Mouse (Mus musculus): ENCODE data around the gene Kalrn. TPM values are rescaled to one million over a fixed set of nuclear protein-coding genes. Genes with fewer than 3 reads are reported as not detected.
"Not testable (repeated sequence)": the region's sequence is repeated elsewhere in the genome, so short reads cannot be mapped to it uniquely, and the experiment has no call there.

Gene Kalrn
- total and polyA plus RNA-seq, 2 experiments from 2014 or later = 23.6 to 148 TPM

- not testable (repeated sequence) for H3K27ac ChIP-seq (ENCODE audit: low read depth, low read length); H3K4me3 ChIP-seq (ENCODE audit: low read depth, low read length); H3K9ac ChIP-seq; H3K27me3 ChIP-seq (ENCODE audit: insufficient read depth, low read length); H3K4me1 ChIP-seq (ENCODE audit: insufficient read depth); H3K4me2 ChIP-seq (ENCODE audit: low read depth); H3K9me3 ChIP-seq (ENCODE audit: low read length)
- peak; percentile 56 for TF ChIP-seq CTCF (IDR thresholded peaks at IDR 0.05; ENCODE audit: low read depth)
- 77% methylated on average over 4 of the region's 4 CpGs for WGBS
- DNase-seq (peak; percentile 34), ATAC-seq (peak; percentile 62)
- peaks cover 28% of the 10 kb centered on the region for H3K36me3 ChIP-seq (ENCODE audit: insufficient read depth)
These were observed 269.5 kb downstream of the Kalrn start for GRCm38 (mm10) chr16:34303818-34304217.

DNA sequence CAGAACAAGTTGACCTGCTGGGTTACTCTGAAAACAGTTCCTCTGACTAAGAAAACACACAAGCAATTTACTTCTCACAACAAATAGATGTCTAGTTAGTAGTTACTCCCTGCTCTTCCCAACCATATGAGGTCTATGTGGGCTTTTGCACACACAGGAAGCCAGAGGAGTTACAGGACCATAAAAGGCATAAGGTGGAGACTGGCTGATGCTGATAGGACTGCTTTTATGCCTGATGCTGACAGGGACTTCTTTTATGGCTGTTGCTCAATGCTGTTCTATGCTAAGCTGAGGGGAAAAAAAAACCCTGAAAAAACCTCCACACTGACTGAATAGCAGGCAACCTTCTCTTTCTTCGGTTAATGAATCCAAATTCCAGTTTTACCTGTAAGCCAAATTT lies 270.8 kb downstream of the Kalrn start:
- Histone ChIP-seq H3K27me3 (ENCODE audit: insufficient read depth, low read length) (no peaks in the 10 kb centered on the region), H3K4me2 (ENCODE audit: low read depth) (no peak overlapping the region), H3K4me3 (ENCODE audit: low read depth, low read length) (no peak overlapping the region), H3K36me3 (ENCODE audit: insufficient read depth) (peaks cover 21% of the 10 kb centered on the region), H3K27ac (ENCODE audit: low read depth, low read length) (no peak overlapping the region), H3K4me1 (ENCODE audit: insufficient read depth) (no peaks in the 10 kb centered on the region), H3K9ac (no peak overlapping the region), H3K9me3 (ENCODE audit: low read length) (no peaks in the 10 kb centered on the region)
- WGBS = 81% methylated on average over 1 of the region's 1 CpGs
- TF ChIP-seq CTCF (IDR thresholded peaks at IDR 0.05; ENCODE audit: low read depth) = no peak
- no peak for DNase-seq
- no peak for ATAC-seq

DNA sequence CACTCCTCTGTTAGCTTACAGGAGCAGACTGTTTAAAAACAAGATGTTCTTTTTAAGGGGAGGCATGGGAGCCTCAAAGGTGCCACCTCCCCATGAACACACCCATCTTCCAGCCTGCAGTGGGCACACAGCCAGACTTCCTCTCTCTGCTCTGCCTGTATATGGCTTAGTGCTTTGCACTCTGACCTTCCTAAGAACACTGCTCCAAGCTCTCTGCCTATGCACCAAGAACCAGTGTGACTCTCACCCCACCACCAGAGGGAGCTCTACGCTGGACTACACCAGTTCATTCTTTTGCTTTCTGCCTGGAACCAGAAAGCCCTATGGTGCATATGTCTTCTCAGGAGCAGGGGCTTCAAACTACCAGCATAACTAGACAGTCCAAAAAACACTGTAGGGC lies 271.3 kb downstream of the Kalrn start:
- H3K9ac ChIP-seq = no peak overlapping the region
- H3K9me3 ChIP-seq (ENCODE audit: low read length) = no peaks in the 10 kb centered on the region
- DNase-seq (no peak), ATAC-seq (no peak)
- no peaks in the 10 kb centered on the region for H3K4me1 ChIP-seq (ENCODE audit: insufficient read depth)
- no peak overlapping the region for H3K4me2 ChIP-seq (ENCODE audit: low read depth)
- no peak overlapping the region for H3K27ac ChIP-seq (ENCODE audit: low read depth, low read length)
- no peaks in the 10 kb centered on the region for H3K27me3 ChIP-seq (ENCODE audit: insufficient read depth, low read length)
- H3K36me3 ChIP-seq (ENCODE audit: insufficient read depth) = peaks cover 17% of the 10 kb centered on the region
- no peak overlapping the region for H3K4me3 ChIP-seq (ENCODE audit: low read depth, low read length)
- WGBS = 93% methylated on average over 1 of the region's 1 CpGs
- TF ChIP-seq CTCF (IDR thresholded peaks at IDR 0.05; ENCODE audit: low read depth) = peak; percentile 38

GRCm38 (mm10) chr16:34299226-34299625 lies 274.1 kb downstream of the Kalrn start:
- TF ChIP-seq CTCF (IDR thresholded peaks at IDR 0.05; ENCODE audit: low read depth) = no peak
- Histone ChIP-seq H3K4me3 (ENCODE audit: low read depth, low read length) (no peak overlapping the region), H3K27ac (ENCODE audit: low read depth, low read length) (no peak overlapping the region), H3K36me3 (ENCODE audit: insufficient read depth) (peaks cover 3% of the 10 kb centered on the region; the same call in 1 of the 2 replicates), H3K4me1 (ENCODE audit: insufficient read depth) (no peaks in the 10 kb centered on the region), H3K9ac (no peak overlapping the region), H3K27me3 (ENCODE audit: insufficient read depth, low read length) (no peaks in the 10 kb centered on the region), H3K9me3 (ENCODE audit: low read length) (no peaks in the 10 kb centered on the region), H3K4me2 (ENCODE audit: low read depth) (no peak overlapping the region)
- 83% methylated on average over 2 of the region's 2 CpGs for WGBS
- DNase-seq = no peak
- ATAC-seq = no peak

GRCm38 (mm10) chr16:34297911-34298682 lies 275.2 kb downstream of the Kalrn start:
- Histone ChIP-seq H3K4me3 (ENCODE audit: low read depth, low read length) (no peak overlapping the region), H3K4me1 (ENCODE audit: insufficient read depth) (no peaks in the 10 kb centered on the region), H3K9ac (no peak overlapping the region), H3K36me3 (ENCODE audit: insufficient read depth) (peaks cover 10% of the 10 kb centered on the region), H3K9me3 (ENCODE audit: low read length) (no peaks in the 10 kb centered on the region), H3K27ac (ENCODE audit: low read depth, low read length) (no peak overlapping the region), H3K4me2 (ENCODE audit: low read depth) (no peak overlapping the region), H3K27me3 (ENCODE audit: insufficient read depth, low read length) (no peaks in the 10 kb centered on the region)
- 37% methylated on average over 5 of the region's 5 CpGs for WGBS
- ATAC-seq (no peak), DNase-seq (no peak)
- TF ChIP-seq CTCF (IDR thresholded peaks at IDR 0.05; ENCODE audit: low read depth) = no peak

DNA sequence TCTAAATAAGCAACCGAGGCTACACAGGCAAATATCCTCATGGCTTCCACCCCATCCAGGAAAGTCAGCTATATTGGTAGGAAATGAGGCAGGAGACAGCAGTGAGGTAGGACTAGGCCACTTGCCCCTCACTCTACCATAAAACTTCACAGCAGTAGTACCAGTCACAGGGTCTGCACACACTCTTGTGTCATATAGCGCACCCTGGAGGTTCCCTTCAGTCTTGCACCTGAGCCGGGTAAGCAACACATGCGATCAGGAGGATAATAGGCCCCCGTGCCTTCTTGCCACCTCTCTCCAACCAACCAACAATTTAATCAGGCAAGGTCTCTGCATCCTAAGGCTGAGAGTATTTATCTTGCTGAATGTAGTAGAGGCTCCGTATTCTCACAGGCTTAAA lies 278.8 kb downstream of the Kalrn start:
- Histone ChIP-seq H3K27ac (ENCODE audit: low read depth, low read length) (no peak overlapping the region), H3K9me3 (ENCODE audit: low read length) (no peaks in the 10 kb centered on the region), H3K36me3 (ENCODE audit: insufficient read depth) (peaks cover 15% of the 10 kb centered on the region), H3K27me3 (ENCODE audit: insufficient read depth, low read length) (no peaks in the 10 kb centered on the region), H3K4me2 (ENCODE audit: low read depth) (no peak overlapping the region), H3K4me3 (ENCODE audit: low read depth, low read length) (no peak overlapping the region), H3K9ac (no peak overlapping the region), H3K4me1 (ENCODE audit: insufficient read depth) (no peaks in the 10 kb centered on the region)
- ATAC-seq (no peak), DNase-seq (no peak)
- 84% methylated on average over 6 of the region's 6 CpGs for WGBS
- TF ChIP-seq CTCF (IDR thresholded peaks at IDR 0.05; ENCODE audit: low read depth) = peak; percentile 11; the same call in 1 of the 2 replicates

GRCm38 (mm10) chr16:34293675-34294074 lies 279.7 kb downstream of the Kalrn start:
- ATAC-seq (no peak), DNase-seq (no peak)
- H3K36me3 ChIP-seq (ENCODE audit: insufficient read depth) = peaks cover 15% of the 10 kb centered on the region
- H3K4me2 ChIP-seq (ENCODE audit: low read depth) = no peak overlapping the region
- H3K9ac ChIP-seq = no peak overlapping the region
- H3K27me3 ChIP-seq (ENCODE audit: insufficient read depth, low read length) = no peaks in the 10 kb centered on the region
- H3K27ac ChIP-seq (ENCODE audit: low read depth, low read length) = no peak overlapping the region
- WGBS = 98% methylated on average over 2 of the region's 2 CpGs
- peak; percentile 27; the same call in 1 of the 2 replicates for TF ChIP-seq CTCF (IDR thresholded peaks at IDR 0.05; ENCODE audit: low read depth)
- no peaks in the 10 kb centered on the region for H3K4me1 ChIP-seq (ENCODE audit: insufficient read depth)
- no peaks in the 10 kb centered on the region for H3K9me3 ChIP-seq (ENCODE audit: low read length)
- H3K4me3 ChIP-seq (ENCODE audit: low read depth, low read length) = no peak overlapping the region
